Mouse (Mus musculus): ENCODE measurements around the gene Ift43.

DNA sequence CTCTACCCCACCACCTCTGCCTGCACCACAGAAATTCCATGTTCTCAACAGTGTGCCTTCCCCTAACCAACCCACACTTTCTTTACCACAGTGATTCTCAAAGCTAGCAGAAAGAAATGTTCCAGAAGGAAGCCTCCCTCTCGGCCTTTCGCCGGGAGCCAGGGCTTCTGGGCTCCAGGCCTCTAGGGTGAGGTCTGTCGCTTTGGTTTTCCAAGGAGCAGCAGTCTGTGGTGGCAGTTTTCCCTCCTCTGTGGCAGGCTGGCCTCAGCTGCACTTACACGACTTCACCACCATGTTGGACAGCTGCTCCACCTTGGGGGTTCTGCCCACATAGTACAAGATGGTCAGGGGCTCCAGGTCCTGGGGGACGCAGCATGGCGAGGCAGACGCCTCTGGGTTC is 24.8 kb upstream of the Ift43 start:
- TF ChIP-seq CTCF (IDR thresholded peaks at IDR 0.05; ENCODE audit: low read depth) = no peak
- TF ChIP-seq EP300 (IDR thresholded peaks at IDR 0.05; ENCODE audit: low read depth) = no peak
